Mouse (Mus musculus): Measurements from ENCODE around the gene Gnpat. TPM values are rescaled to one million over a fixed set of nuclear protein-coding genes. Genes with fewer than 3 reads are reported as not detected.

The Gnpat gene
- polyA plus RNA-seq, 1 experiment from 2014 or later, result 41.4 TPM

DNA sequence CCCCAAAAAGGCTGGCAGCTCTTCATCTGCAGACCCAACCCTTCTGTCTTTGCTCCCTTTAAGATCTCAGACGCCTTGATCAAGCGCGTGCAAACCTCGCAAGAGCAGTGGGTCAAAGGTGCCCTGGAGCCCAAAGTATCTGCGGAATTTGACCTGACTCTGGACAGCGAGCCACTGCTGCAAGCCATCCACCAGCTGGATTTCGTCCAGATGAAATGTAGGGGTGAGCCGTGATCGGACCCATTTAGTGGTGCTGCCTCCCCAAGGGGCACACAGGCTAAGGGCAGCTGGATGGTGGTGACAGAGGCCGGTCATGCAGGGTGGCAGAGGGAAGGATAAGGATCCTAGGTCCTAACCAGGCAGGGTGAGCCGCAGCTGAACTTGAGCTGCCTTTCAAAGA lies 42.7 kb upstream of the Gnpat start:
- Histone ChIP-seq H3K27me3 (ENCODE audit: control insufficient read depth, insufficient read depth, low read length) (no peaks in the 10 kb centered on the region), H3K4me1 (replicated peaks; ENCODE audit: control insufficient read depth, insufficient read depth) (no peaks in the 10 kb centered on the region), H3K4me3 (ENCODE audit: low read depth, low read length) (no peak overlapping the region), H3K9me3 (ENCODE audit: control insufficient read depth, low read length) (no peaks in the 10 kb centered on the region), H3K9ac (ENCODE audit: low read length) (no peak overlapping the region), H3K36me3 (ENCODE audit: control insufficient read depth, insufficient read depth, low read length) (no peaks in the 10 kb centered on the region), H3K4me2 (replicated peaks; ENCODE audit: low read depth) (no peak overlapping the region), H3K27ac (replicated peaks) (no peak overlapping the region)
- 20% methylated on average over 11 of the region's 11 CpGs for WGBS
- no peak for DNase-seq (ENCODE audit: low spot score)
- TF ChIP-seq CTCF (IDR thresholded peaks at IDR 0.05; ENCODE audit: low read depth), result no peak
- no peak for TF ChIP-seq EP300 (optimal IDR thresholded peaks at IDR 0.05)
- no peak for ATAC-seq (ENCODE audit: low FRiP score, low TSS enrichment)

DNA sequence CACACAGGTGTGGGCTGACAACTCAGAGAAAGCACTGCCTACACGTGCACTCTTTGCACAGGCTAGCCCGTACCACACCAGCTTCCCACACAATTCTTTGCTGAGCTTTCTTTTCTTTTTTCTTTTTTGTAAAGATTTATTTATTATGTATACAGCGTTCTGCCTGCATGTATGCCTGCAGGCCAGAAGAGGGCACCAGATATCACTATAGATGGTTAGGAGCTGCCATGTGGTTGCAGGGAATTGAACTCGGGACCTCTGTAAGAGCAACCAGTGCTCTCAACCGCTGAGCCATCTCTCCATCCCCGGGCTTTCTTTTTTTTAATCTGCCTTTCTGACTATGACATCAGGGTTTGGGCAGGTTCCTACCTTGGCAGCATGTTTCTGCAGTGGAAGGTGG lies 39.3 kb upstream of the Gnpat start:
- Histone ChIP-seq H3K4me1 (replicated peaks; ENCODE audit: control insufficient read depth, insufficient read depth) (no peaks in the 10 kb centered on the region), H3K4me2 (replicated peaks; ENCODE audit: low read depth) (no peak overlapping the region), H3K4me3 (ENCODE audit: low read depth, low read length) (no peak overlapping the region), H3K9ac (ENCODE audit: low read length) (no peak overlapping the region), H3K9me3 (ENCODE audit: control insufficient read depth, low read length) (no peaks in the 10 kb centered on the region), H3K27me3 (ENCODE audit: control insufficient read depth, insufficient read depth, low read length) (no peaks in the 10 kb centered on the region), H3K36me3 (ENCODE audit: control insufficient read depth, insufficient read depth, low read length) (no peaks in the 10 kb centered on the region), H3K27ac (replicated peaks) (no peak overlapping the region)
- TF ChIP-seq CTCF (IDR thresholded peaks at IDR 0.05; ENCODE audit: low read depth), result peak; percentile 43
- TF ChIP-seq EP300 (optimal IDR thresholded peaks at IDR 0.05), result no peak
- DNase-seq (ENCODE audit: low spot score) (no peak), ATAC-seq (ENCODE audit: low FRiP score, low TSS enrichment) (no peak)
- 79% methylated on average over 6 of the region's 6 CpGs for WGBS

DNA sequence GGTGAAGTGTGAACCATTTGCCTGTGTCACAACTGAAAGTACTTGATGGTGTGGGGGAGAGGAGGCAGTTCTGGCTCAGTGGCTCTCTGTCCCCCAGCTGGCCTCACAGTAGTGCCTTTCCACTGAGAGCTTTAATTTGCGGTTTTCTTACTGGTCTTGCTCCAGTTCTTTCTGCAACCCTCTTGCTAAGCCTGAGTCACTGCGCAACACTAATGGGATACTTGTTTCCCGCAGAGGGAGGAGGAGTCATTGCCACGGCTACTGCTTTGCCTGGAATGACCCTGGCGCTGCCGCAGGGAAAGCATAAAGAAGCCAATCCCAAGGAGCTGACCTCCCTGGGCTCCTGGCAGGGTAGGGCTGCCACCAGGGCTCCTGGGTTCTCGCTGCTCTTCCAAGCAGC lies 36.2 kb upstream of the Gnpat start:
- Histone ChIP-seq H3K9ac (ENCODE audit: low read length) (no peak overlapping the region), H3K27ac (replicated peaks) (no peak overlapping the region), H3K4me1 (replicated peaks; ENCODE audit: control insufficient read depth, insufficient read depth) (no peaks in the 10 kb centered on the region), H3K27me3 (ENCODE audit: control insufficient read depth, insufficient read depth, low read length) (no peaks in the 10 kb centered on the region), H3K9me3 (ENCODE audit: control insufficient read depth, low read length) (no peaks in the 10 kb centered on the region), H3K36me3 (ENCODE audit: control insufficient read depth, insufficient read depth, low read length) (no peaks in the 10 kb centered on the region), H3K4me3 (ENCODE audit: low read depth, low read length) (no peak overlapping the region), H3K4me2 (replicated peaks; ENCODE audit: low read depth) (no peak overlapping the region)
- TF ChIP-seq EP300 (optimal IDR thresholded peaks at IDR 0.05) (no peak), CTCF (IDR thresholded peaks at IDR 0.05; ENCODE audit: low read depth) (no peak)
- DNase-seq (ENCODE audit: low spot score) (no peak), ATAC-seq (ENCODE audit: low FRiP score, low TSS enrichment) (no peak)
- 29% methylated on average over 7 of the region's 7 CpGs for WGBS

DNA sequence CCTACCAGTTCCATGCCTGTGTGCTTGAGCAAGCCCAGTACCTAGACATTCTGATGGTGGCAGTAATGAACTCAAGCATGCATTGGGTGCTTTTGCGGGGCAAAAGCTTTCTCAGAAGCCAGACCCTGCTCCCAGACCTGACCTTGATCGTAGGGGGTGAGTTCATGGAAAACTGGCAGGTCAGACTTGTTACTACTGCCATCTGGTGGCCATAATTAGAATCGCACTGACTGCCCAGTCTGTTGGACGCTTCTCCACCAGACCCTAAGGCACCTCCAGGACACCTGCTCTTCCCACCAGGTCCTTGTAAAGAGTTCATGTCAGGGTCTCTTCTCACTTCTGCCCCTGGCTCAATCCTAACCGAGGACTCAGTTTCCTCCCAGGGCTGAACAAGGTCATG lies 35.4 kb upstream of the Gnpat start:
- peak; percentile 88 for TF ChIP-seq CTCF (IDR thresholded peaks at IDR 0.05; ENCODE audit: low read depth)
- TF ChIP-seq EP300 (optimal IDR thresholded peaks at IDR 0.05), result no peak
- DNase-seq (ENCODE audit: low spot score), result peak; percentile 60
- ATAC-seq (ENCODE audit: low FRiP score, low TSS enrichment), result peak; percentile 36; the same call in 1 of the 2 replicates

DNA sequence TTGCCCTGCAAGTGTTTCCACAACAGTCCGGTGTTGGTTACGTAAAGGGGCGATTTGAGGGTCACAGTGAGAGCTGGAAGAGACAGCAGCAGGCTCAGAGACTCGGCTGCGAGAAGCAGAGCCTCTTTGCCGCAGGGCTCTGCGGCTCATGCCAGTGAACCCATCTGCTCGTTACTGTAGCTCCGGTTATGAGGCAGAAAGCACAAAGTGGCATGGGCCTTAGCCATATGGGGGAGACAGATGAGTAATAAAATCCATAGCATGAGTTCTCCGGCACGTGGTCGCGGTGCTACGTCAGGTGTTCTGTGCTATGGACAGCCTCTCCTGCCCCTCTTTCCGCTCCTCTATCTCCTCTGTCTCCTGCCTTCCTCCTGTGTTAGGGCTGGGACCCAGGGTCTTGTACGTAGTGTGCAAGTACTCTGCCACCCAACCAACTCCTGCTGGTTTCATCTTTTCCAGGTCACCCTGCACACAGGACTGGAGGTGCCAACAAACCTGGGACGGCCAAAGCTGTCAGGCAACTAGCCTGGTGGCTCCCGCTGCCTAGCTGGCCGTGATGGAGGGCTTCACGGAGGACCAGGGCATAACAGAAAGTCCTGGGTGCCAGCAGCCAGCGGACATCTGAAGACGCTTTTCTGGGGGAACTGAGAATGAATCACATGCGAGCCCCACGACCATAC lies 34.1 kb upstream of the Gnpat start:
- ATAC-seq (ENCODE audit: low FRiP score, low TSS enrichment), result no peak
- WGBS, result 82% methylated on average over 24 of the region's 24 CpGs
- no peak for TF ChIP-seq CTCF (IDR thresholded peaks at IDR 0.05; ENCODE audit: low read depth)

More for the DNA sequence above, 35.4 kb upstream of the Gnpat start:
- H3K9me3 ChIP-seq (ENCODE audit: control insufficient read depth, low read length), result no peaks in the 10 kb centered on the region
- no peak overlapping the region for H3K27ac ChIP-seq (replicated peaks)
- WGBS, result 2% methylated on average over 5 of the region's 5 CpGs
- H3K4me3 ChIP-seq (ENCODE audit: low read depth, low read length), result no peak overlapping the region
- no peaks in the 10 kb centered on the region for H3K4me1 ChIP-seq (replicated peaks; ENCODE audit: control insufficient read depth, insufficient read depth)
- H3K27me3 ChIP-seq (ENCODE audit: control insufficient read depth, insufficient read depth, low read length), result no peaks in the 10 kb centered on the region
- H3K9ac ChIP-seq (ENCODE audit: low read length), result no peak overlapping the region
- no peaks in the 10 kb centered on the region for H3K36me3 ChIP-seq (ENCODE audit: control insufficient read depth, insufficient read depth, low read length)
- H3K4me2 ChIP-seq (replicated peaks; ENCODE audit: low read depth), result no peak overlapping the region

DNA sequence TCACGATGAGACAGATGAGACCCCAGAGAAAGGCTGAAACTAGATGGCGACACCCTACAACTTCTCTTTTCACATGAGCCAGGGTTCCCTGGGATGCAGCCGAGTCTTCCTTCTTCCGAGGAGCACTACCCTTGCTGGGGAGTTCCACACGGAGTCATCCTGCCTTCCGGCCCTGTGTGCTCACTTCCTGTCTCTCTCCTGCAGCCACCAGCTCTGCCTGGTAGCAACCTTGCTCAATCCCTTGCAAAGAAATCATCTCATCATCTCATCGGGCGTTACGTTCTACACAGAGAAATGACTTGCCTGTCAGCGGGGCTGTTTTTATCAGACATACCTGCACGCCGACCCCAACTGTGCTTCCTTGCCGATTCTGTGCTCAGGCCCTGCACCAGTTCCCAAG lies 32.8 kb upstream of the Gnpat start:
- no peak for DNase-seq (ENCODE audit: low spot score)
- H3K4me2 ChIP-seq (replicated peaks; ENCODE audit: low read depth), result no peak overlapping the region
- WGBS, result 73% methylated on average over 13 of the region's 13 CpGs
- no peak overlapping the region for H3K9ac ChIP-seq (ENCODE audit: low read length)
- TF ChIP-seq EP300 (optimal IDR thresholded peaks at IDR 0.05), result no peak
- no peak for TF ChIP-seq CTCF (IDR thresholded peaks at IDR 0.05; ENCODE audit: low read depth)
- H3K27me3 ChIP-seq (ENCODE audit: control insufficient read depth, insufficient read depth, low read length), result no peaks in the 10 kb centered on the region
- H3K36me3 ChIP-seq (ENCODE audit: control insufficient read depth, insufficient read depth, low read length), result no peaks in the 10 kb centered on the region
- H3K9me3 ChIP-seq (ENCODE audit: control insufficient read depth, low read length), result no peaks in the 10 kb centered on the region
- no peak overlapping the region for H3K27ac ChIP-seq (replicated peaks)
- no peak overlapping the region for H3K4me3 ChIP-seq (ENCODE audit: low read depth, low read length)
- ATAC-seq (ENCODE audit: low FRiP score, low TSS enrichment), result no peak
- H3K4me1 ChIP-seq (replicated peaks; ENCODE audit: control insufficient read depth, insufficient read depth), result no peaks in the 10 kb centered on the region

More for the DNA sequence above, 34.1 kb upstream of the Gnpat start:
- H3K36me3 ChIP-seq (ENCODE audit: control insufficient read depth, insufficient read depth, low read length), result no peaks in the 10 kb centered on the region
- H3K9ac ChIP-seq (ENCODE audit: low read length), result no peak overlapping the region
- no peaks in the 10 kb centered on the region for H3K27me3 ChIP-seq (ENCODE audit: control insufficient read depth, insufficient read depth, low read length)
- H3K9me3 ChIP-seq (ENCODE audit: control insufficient read depth, low read length), result no peaks in the 10 kb centered on the region
- no peak overlapping the region for H3K4me2 ChIP-seq (replicated peaks; ENCODE audit: low read depth)
- H3K27ac ChIP-seq (replicated peaks), result no peak overlapping the region
- no peak for DNase-seq (ENCODE audit: low spot score)
- H3K4me1 ChIP-seq (replicated peaks; ENCODE audit: control insufficient read depth, insufficient read depth), result no peaks in the 10 kb centered on the region
- H3K4me3 ChIP-seq (ENCODE audit: low read depth, low read length), result no peak overlapping the region
